Mouse (Mus musculus): Measurements from ENCODE around the gene Gm21974. TPM values are rescaled to one million over a fixed set of nuclear protein-coding genes. Genes with fewer than 3 reads are reported as not detected.
A peak's percentile ranks its signal among the peaks of the same experiment; 100 is the strongest.
"Not testable (repeated sequence)": the region's sequence is repeated elsewhere in the genome, so short reads cannot be mapped to it uniquely, and the experiment has no call there.

The Gm21974 gene
- total RNA-seq, 2 experiments from 2014 or later = not detected

GRCm38 (mm10) chr7:127921516-127921915 is 26.3 kb upstream of the Gm21974 start:
- no peak for DNase-seq (ENCODE audit: low spot score in 2 of 2)
- intact Hi-C loops (cut with DNase I) = no loop called here

GRCm38 (mm10) chr7:127919290-127919689 is 24.0 kb upstream of the Gm21974 start:
- intact Hi-C loops (cut with DNase I) = no loop called here
- no peak for DNase-seq (ENCODE audit: low spot score in 2 of 2)

DNA sequence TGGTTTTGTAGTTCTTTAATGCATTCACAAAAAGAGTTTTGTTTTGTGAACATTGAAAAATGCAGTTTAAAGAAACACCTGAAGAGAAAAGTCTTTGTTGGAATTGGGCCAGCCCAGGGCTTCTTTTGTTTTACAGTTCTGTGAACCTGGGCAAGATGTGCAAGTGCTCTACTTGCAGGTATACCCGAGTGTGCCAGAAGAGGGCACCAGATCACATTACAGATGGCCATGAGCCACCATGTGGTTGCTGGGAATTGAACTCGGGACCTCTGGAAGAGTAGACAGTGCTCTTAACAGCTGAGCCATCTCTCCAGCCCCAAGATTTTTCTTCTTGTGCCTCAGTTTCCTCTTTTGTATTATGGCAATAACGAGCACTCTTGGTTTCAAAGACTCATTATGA is 22.9 kb upstream of the Gm21974 start:
- intact Hi-C loops (cut with DNase I) = no loop called here
- DNase-seq (ENCODE audit: low spot score in 2 of 2) = no peak

- intact Hi-C loops (cut with DNase I) = no loop called here
- DNase-seq (ENCODE audit: low spot score in 2 of 2) = no peak
These were observed 20.0 kb upstream of the Gm21974 start for GRCm38 (mm10) chr7:127915293-127915692.

DNA sequence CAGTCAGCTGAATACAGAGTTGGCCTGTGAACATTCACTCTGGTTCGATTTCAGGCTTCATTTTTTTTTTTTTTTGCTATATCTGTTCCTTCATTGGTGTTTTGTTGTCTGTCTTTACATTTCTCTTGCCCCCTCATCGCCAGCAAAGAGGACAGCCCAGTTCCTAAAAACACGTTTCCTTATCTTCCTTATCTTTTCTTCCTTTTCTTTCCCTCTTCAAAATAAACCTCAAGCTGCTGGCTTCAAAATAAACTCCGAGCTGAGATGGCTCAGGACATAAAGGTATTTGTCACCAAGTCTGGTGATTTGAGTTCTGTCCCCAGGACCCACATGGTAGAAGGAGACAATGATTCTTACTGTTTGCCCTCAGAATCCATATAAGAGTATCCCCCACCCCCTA is 17.7 kb upstream of the Gm21974 start:
- DNase-seq (ENCODE audit: low spot score in 2 of 2) = no peak
- intact Hi-C loops (cut with DNase I) = loop anchor here (2.0 kb wide), 1 partner anchor 36 kb away; the partner anchor contains the start of genes Zfp646 and Zfp668

DNA sequence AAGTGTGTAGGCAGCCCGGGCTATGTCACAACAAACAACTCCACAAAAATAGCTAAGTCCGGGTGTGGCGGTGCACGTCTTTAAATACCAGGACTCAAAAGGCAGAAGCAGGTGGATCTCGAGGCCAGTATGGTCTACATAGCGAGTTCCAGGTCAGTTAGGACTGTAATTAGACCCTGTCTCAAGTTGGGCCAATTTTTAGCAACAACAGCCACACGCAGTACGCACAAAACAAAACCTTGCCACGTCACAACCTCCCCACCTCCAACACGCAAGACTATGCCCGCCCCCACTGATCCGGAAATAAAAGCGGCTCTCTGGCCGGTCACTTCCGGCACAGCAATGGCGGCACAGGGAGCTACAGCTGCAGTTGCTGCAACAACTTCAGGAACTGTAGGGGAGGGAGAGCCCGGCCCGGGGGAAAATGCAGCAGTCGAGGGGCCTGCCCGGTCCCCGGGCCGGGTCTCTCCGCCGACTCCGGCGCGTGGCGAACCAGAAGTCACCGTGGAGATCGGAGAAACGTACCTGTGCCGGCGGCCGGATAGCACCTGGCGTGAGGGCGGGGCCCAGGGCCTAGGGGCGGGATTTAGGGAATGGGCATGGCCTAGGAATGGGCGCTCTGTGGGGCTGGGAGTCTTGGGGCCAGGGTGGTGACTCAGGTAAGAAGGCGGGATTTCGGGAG is 17.1 kb upstream of the Gm21974 start, which contains the start of gene Kat8:
Gene Kat8 (plus strand): TSS at position 327 of the 682 bp plus-strand sequence.
- peak; percentile 87 to 88 for DNase-seq (ENCODE audit: low spot score in 2 of 2)
- intact Hi-C loops (cut with DNase I) = loop anchor here (2.0 kb wide), 1 partner anchor 36 kb away; the partner anchor contains the start of genes Zfp646 and Zfp668

DNA sequence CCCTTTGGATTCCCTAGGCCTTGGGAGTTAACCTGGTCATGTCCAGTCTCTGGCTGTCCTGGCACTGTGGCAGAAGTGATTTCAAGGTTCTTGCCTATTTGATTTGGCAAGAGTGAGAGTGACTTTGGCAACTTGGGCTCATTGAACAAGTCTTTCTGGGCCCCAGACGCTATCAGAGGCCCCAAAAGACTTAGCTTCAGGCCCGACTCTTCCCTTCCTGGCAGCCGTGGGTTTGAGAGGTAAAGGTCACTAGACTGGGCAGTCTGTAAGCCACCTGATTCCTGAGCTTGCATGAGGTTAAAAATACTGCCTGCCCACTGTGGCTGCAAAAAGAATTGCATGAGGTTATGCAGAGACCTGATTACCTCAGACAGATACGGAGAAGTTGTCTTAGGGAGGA is 13.4 kb upstream of the Gm21974 start:
- DNase-seq (ENCODE audit: low spot score in 2 of 2) = no peak
- intact Hi-C loops (cut with DNase I) = no loop called here

DNA sequence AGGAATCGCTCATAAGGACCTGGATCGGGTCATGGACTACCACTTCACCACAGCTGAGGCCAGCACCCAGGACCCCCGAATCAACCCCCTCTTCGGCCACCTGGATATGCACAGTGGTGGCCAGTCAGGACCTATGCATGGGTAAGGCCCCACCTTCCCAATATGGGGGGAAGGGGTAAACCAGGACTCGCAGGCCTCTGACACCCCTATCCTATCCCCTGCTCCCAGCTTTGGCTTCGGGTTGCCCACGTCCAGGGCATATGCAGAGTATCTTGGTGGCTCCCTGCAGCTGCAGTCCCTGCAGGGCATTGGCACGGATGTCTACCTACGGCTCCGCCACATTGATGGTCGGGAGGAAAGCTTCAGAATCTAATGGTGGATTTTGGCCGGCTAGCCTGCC is 12.7 kb upstream of the Gm21974 start:
- intact Hi-C loops (cut with DNase I) = no loop called here
- DNase-seq (ENCODE audit: low spot score in 2 of 2) = no peak

DNA sequence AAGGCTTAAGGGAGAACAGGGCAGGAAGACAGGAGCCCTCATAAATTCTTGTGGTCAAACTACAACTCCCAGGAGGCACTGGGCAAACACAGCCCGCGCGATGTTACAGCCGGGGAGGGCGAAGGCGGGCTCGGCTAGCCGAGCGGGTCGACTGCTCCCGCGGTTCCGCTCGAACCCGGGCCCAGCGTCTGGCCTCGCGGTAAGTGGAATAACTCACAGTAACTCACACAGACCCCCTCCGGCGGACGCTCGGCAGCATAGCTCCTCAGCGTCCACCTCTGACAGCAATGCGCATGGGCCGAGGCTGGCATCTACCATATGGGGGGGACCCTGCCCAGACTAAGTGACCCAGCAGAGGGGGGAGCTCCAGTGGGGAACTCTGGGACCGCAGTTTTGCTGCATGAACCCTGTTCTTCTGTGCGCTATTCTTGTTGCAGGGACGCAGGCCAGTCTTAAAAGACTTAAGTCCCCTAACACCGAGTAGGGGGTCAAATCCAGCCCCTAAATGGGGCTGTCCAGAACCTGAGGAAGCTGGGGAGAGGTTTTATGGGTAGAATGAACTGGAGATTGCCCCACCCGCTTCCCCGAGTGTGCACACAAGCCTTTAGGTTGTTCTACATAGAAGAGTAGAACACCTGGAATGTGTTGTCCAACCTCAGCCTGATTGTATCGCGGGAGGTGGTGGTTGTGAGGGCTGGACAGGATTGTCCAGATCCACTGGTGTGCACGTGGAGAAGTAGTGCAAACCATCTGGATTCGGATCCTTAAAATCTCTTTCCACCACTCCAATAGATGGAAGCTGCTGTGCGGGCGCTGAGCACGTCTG is 8.9 kb upstream of the Gm21974 start, which contains the start of gene Bckdk:
Gene Bckdk (plus strand): TSS at position 112 of the 826 bp plus-strand sequence.
- intact Hi-C loops (cut with DNase I) = no loop called here
- DNase-seq (ENCODE audit: low spot score in 2 of 2) = peak; percentile 79 to 84

- DNase-seq (ENCODE audit: low spot score in 2 of 2) = no peak
- intact Hi-C loops (cut with DNase I) = no loop called here
These were observed 6.5 kb upstream of the Gm21974 start for GRCm38 (mm10) chr7:127901772-127902171.

DNA sequence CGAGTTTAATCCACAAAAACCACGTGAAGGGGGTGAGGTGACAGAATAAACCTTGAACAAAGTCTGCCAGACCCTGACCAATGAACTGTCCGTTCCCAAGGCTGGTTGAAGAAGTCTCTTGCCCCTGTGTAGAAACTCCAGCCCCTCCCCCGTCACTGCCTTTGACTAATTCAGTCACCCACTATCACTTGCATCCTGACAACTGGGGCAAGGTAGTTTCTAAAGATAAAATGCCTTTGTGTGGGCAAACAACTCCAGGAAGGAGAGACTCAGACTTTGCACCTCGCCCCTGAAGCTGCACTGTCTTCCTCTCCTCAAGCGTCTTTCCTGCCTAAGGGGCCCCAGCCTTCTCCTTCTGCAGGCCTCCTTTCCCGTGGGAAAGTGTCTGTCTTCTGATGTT is 4.7 kb upstream of the Gm21974 start:
- intact Hi-C loops (cut with DNase I) = no loop called here
- no peak for DNase-seq (ENCODE audit: low spot score in 2 of 2)

GRCm38 (mm10) chr7:127898179-127898956 is 3.1 kb upstream of the Gm21974 start:
- intact Hi-C loops (cut with DNase I) = no loop called here
- no peak for DNase-seq (ENCODE audit: low spot score in 2 of 2)

DNA sequence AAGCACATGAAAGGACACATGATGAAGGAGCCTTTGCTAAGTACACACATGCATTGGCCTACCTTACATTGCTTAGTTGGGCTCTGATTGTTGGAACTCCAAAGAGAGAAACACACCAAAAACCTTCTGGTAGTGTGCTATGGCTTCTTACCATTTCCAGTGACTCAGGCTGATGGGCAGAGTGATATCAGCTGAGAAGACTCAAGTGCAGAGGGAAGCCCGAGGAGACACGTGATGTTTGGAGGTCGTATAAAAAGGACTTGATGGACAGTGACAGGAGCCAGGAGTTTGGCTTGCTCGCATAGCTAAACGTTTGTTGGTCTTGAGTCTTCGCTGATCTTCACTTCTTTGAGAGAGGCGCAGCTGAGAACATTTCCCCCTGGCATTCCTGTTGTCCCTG is 2.3 kb upstream of the Gm21974 start:
- DNase-seq (ENCODE audit: low spot score in 2 of 2) = no peak
- intact Hi-C loops (cut with DNase I) = no loop called here

GRCm38 (mm10) chr7:127896384-127896783 is 1.1 kb upstream of the Gm21974 start:
- DNase-seq (ENCODE audit: low spot score in 2 of 2) = no peak
- intact Hi-C loops (cut with DNase I) = no loop called here

- intact Hi-C loops (cut with DNase I); DNase-seq (ENCODE audit: low spot score in 2 of 2): not testable (repeated sequence)
These were observed 637 bp upstream of the Gm21974 start for GRCm38 (mm10) chr7:127895891-127896290.

- DNase-seq (ENCODE audit: low spot score in 2 of 2) = no peak
- intact Hi-C loops (cut with DNase I) = no loop called here
These were observed 774 bp downstream of the Gm21974 start for GRCm38 (mm10) chr7:127894480-127894879.

DNA sequence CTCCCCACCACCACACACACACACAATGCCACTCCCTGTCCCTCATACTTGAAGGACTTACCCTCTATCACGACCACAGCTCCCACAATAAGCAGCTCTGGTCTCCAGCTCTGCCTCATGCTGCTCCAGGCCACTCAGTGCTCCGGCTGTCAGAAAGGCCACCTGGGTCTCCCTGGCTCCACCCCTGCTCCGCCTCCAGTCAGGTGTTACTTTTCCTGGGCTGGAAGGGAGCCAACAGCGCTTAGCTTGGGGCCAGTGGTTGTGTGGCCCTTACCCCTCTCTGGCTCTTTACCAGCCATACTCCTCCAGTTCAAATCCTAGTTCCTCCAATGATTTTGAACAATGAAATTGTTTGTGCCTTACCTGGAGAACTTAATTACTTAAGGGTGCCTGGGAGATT is 4.5 kb downstream of the Gm21974 start, which contains the start of gene Prss53:
Gene Prss53 (minus strand): TSS at position 173 of the 400 bp plus-strand sequence.
- DNase-seq (ENCODE audit: low spot score in 2 of 2) = no peak
- intact Hi-C loops (cut with DNase I) = no loop called here

- intact Hi-C loops (cut with DNase I) = no loop called here
- no peak for DNase-seq (ENCODE audit: low spot score in 2 of 2)
These were observed 6.4 kb downstream of the Gm21974 start for GRCm38 (mm10) chr7:127888821-127889220.

- no peak for DNase-seq (ENCODE audit: low spot score in 2 of 2)
- intact Hi-C loops (cut with DNase I) = no loop called here
These were observed 7.5 kb downstream of the Gm21974 start for GRCm38 (mm10) chr7:127887781-127888180.

- intact Hi-C loops (cut with DNase I) = no loop called here
- DNase-seq (ENCODE audit: low spot score in 2 of 2) = no peak
These were observed 8.1 kb downstream of the Gm21974 start for GRCm38 (mm10) chr7:127887191-127887590.

All from left cerebral cortex, postnatal 36 days (tissue).